Mouse (Mus musculus): Measurements from ENCODE around the gene Nploc4.

Gene Nploc4

DNA sequence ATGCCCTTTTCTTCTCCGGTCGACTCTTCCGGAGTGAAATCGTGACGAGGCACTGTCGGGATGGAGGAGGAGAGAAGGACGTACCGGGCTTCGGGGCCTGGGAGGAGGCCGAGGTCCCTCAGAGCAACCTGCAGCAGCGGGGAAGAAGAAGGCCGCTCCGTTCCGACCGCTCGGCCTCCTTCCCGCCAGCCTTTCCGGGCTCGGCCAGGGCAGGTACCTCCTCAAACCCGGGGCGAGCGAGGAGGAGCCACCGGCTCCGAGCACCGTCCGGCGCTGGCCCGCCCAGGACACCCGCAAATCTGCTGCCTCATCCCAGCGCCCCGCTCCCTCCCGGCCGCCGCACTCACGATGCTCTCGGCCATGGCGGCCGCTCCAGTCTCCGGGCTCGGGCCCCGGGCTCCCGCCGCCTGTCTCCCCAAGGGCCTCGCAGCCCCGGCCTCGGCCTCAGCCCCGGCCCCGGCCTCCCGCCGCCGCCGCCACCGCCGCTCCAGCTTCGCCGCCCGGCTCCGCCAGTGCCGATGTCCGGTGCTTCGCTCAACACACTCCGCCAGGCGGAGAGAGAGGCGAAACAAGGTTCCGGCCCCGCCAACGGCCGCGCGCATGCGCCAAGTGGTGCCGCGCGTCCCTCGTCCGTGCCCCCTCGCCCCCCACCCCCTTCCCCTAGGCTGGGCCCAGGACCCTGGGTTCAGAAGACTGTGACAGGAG lies at the start of gene Nploc4:
Nploc4 (minus strand) TSS at position 557 of the 705 bp plus-strand sequence.
- DNase-seq (ENCODE audit: low spot score), result peak; percentile 87

GRCm38 (mm10) chr11:120485251-120485650 lies 47.7 kb upstream of the Nploc4 start:
- DNase-seq (ENCODE audit: low spot score), result no peak

DNA sequence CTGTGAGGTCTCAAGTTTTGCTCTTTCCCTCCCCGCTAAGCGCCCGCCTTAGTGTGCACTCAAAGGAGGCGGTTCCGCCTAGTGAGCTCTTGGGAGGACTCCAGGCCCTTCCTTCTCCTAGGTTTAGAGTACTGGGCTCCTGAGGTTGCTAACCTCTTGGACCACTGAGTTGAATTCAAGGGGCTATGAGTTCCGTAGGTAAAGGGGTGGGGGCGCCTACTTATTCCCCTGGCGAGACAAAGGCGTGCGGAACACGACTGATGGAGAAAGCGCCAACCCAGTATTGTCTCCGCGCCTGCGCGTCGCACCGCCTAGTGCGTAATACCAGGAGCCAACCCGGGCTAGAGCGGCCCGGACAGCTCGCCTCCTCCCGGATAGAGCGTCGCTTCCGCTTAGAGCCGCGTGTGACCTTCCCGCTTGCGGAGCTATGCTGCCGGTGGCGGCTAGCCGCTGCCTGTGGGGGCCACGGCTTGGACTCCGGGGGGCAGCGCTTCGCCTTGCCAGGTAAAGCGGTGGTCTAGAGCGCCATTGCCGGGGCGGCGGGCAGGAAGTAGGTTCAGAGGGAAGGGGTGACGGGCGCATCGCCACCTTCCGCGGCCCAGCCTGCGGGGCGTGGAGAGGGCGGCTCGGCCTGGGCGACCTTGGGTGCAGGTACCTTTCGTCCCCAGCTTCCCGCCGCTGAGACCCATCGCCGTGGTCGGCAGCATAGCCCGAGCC lies 46.9 kb upstream of the Nploc4 start, which contains the start of gene Mrpl12:
Mrpl12 (plus strand) TSS at position 349 of the 717 bp plus-strand sequence.
- peak; percentile 88 for DNase-seq (ENCODE audit: low spot score)

DNA sequence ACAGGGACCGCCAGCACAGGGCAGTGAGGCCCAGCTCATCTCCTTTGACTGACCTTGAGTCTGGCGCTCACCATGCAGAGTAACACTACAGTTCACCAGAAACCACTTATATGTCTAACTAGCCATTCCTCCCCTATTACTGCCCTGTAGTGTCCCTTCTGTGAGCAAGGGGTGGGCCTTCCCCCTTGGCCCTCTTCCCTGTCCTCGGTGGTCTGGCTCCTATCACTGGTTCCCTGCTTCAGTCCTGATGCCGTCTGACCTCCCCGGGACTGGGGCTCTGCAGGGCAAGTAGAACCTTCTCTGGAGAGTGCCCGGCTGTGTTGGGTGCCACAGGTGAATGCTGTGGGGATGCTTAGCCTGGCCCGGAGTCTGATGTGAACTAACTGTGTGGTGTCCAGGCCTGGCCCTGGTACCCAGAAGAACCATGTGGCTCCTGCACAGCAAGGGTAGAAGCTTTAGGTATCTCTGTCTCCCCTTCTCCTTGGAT lies 46.0 kb upstream of the Nploc4 start:
- DNase-seq (ENCODE audit: low spot score), result no peak

DNA sequence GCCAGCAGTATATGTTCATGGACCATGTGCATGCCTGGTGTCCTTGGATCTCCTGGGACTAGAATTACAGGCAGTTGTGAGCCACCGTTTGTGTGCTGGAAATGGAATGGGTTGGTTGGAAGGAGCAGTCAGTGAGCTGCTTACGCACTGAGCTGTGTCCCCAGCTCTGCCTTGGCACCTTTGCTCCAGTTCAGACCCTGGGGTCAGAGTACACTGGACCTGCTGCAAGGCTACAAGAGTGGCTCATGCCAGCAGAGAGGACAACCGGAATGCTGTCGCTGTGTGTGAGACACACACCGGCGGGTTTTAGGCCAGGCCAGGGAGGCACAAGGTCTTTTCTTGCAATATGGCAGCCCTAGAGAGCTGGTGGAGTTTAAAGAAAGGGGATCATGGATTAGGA lies 34.5 kb upstream of the Nploc4 start:
- no peak for DNase-seq (ENCODE audit: low spot score)

- no peak for DNase-seq (ENCODE audit: low spot score)
These were observed 30.2 kb upstream of the Nploc4 start for GRCm38 (mm10) chr11:120467736-120468092.

- DNase-seq (ENCODE audit: low spot score), result peak; percentile 94
These were observed 29.7 kb upstream of the Nploc4 start, which contains the start of gene Arl16 for GRCm38 (mm10) chr11:120467051-120467735. Gene Arl16 (minus strand): TSS chr11:120467607.

DNA sequence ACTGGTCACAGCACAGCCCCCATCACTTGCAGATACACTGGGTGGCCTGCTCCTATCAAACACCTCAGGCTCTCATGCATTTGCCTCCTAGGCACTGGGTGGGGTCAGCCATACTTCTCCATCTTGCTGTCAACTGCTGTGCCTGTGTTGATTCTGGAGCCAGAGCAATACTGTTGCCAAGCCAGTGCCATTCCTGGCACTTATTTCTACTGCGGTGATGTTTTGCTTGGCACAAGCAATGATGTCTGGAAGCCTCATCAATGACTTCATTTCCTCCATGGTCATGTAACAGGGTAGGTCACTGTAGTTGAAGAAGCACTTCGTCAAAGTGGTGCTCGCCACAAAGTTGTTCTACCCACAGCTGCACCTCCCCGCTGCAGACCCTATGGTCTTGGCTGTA lies 28.0 kb upstream of the Nploc4 start:
- no peak for DNase-seq (ENCODE audit: low spot score)

GRCm38 (mm10) chr11:120464365-120464764 lies 26.9 kb upstream of the Nploc4 start:
- DNase-seq (ENCODE audit: low spot score), result no peak

- no peak for DNase-seq (ENCODE audit: low spot score)
These were observed 26.0 kb upstream of the Nploc4 start for GRCm38 (mm10) chr11:120463536-120463935.

- no peak for DNase-seq (ENCODE audit: low spot score)
These were observed 21.5 kb upstream of the Nploc4 start for GRCm38 (mm10) chr11:120458847-120459597.

DNA sequence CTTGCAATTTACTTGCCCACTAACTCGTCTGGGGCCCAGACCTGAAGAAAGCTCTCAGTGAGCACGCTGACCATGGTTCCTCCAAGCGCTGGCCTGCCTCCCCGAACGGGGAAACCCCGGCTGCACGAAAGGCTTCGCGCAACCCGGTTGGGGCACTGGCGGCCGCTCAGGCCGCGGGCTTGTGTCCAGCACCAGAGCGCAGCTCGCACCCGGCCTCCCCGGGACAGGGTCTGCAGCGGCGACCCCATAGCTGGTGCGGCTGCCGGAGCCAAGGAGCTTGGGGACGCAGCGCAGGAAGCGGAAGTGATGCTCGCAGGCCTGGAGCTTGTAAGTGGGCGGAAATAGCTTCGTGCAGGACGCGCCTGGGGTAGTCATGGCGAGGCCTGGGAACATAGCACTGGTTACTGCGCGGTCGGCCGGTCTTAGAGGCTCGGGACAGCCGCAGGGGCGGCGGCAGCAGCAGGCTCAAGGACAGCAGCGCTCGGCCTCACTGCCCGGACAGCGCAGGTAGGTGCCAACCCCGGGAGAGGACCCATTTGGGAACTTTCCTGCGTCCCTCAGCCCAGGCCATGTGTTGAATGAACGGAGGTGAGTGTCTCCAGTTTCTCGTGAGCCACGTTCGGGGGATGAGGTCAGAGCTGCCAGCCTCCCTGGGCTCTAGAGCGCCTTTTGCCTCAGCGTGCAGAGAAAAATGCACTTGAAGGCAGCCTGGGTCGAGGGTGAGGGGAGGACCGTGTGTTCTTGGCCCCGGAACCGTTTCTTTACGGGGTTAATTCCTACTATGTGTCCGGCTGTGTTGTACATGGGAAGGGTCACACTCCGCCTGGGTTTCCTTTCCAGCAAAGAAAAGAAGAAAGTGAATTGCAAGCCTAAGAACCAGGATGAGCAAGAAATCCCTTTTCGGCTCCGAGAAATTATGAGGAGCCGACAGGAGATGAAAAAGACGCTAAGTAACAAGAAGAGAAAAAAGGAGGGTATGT lies 20.6 kb upstream of the Nploc4 start, which contains the start of the genes Oxld1 and Ccdc137:
Oxld1 (minus strand) TSS at position 297 of the 980 bp plus-strand sequence.
Ccdc137 (plus strand) TSS at position 344 of the 980 bp plus-strand sequence.
- DNase-seq (ENCODE audit: low spot score), result peak; percentile 71

DNA sequence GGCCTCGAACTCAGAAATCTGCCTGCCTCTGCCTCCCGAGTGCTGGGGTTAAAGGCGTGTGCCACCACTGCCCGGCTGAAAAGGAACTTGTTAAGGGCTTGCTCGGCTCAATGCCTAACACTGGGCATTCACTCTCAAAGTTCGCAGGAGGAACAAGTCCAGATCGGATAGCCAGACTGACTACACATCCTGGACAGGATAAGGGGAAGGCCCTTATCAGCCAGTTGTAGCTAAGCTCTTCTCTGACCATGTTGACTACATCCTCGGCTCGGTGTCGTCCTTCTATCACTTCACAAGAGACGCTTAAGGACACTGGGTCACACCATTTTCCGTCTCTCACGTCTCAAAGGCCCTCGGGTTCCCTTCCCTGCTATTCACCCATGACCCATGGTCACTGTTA lies 19.9 kb upstream of the Nploc4 start:
- no peak for DNase-seq (ENCODE audit: low spot score)

GRCm38 (mm10) chr11:120455413-120455812 lies 17.9 kb upstream of the Nploc4 start:
- DNase-seq (ENCODE audit: low spot score), result no peak

GRCm38 (mm10) chr11:120454965-120455364 lies 17.5 kb upstream of the Nploc4 start:
- no peak for DNase-seq (ENCODE audit: low spot score)

GRCm38 (mm10) chr11:120453306-120453705 lies 15.8 kb upstream of the Nploc4 start, which contains the start of gene Pde6g:
Gene Pde6g (minus strand): TSS chr11:120453500.
- no peak for DNase-seq (ENCODE audit: low spot score)

- no peak for DNase-seq (ENCODE audit: low spot score)
These were observed 14.7 kb upstream of the Nploc4 start for GRCm38 (mm10) chr11:120452246-120452645.

GRCm38 (mm10) chr11:120447179-120447578 lies 9.7 kb upstream of the Nploc4 start:
- DNase-seq (ENCODE audit: low spot score), result no peak

- DNase-seq (ENCODE audit: low spot score), result no peak
These were observed 8.0 kb upstream of the Nploc4 start for GRCm38 (mm10) chr11:120445475-120445874.

DNA sequence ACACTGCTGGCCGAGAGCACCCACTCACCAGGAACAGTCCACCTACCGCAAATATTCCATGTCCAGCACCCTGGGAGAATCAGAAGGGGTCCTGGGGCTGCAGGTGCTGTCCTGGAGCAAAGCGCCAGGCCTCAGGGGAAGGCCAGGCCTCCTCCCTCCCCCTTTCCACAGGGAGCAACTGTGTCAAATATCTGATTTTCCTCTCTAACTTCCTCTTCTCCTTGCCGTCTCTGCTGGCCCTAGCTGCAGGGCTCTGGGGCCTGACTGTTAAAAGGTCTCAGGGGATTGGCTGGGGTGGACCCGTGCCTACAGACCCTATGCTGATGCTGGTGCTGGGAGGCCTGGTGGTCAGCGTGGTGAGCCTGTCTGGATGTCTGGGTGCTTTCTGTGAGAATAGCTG lies 6.6 kb upstream of the Nploc4 start:
- no peak for DNase-seq (ENCODE audit: low spot score)
